Mouse (Mus musculus) ovary, postnatal 14 days (tissue): ENCODE data around the gene Vmn1r220.
A peak's percentile ranks its signal among the peaks of the same experiment; 100 is the strongest.
"Not testable (repeated sequence)": the region's sequence is repeated elsewhere in the genome, so short reads cannot be mapped to it uniquely, and the experiment has no call there.

Experiments
- DNase-seq: peaks from one replicate; pipeline ENCODE4 v3.0.0; 2022; ENCODE audit warnings: low spot score

The Vmn1r220 gene

GRCm38 (mm10) chr13:23187875-23188274, at the start of gene Vmn1r220:
Gene Vmn1r220 (minus strand): TSS chr13:23187975.
- DNase-seq = no peak

GRCm38 (mm10) chr13:23235847-23236246, 48.1 kb upstream of the Vmn1r220 start, which contains the start of gene Vmn1r222:
Gene Vmn1r222 (minus strand): TSS chr13:23235947.
- not testable (repeated sequence) for DNase-seq

GRCm38 (mm10) chr13:23213827-23214226, 26.1 kb upstream of the Vmn1r220 start, which contains the start of gene Vmn1r221:
Gene Vmn1r221 (plus strand): TSS chr13:23214127.
- DNase-seq = not testable (repeated sequence)

- DNase-seq = not testable (repeated sequence)
Measured at GRCm38 (mm10) chr13:23203885-23204284, 16.1 kb upstream of the Vmn1r220 start.

GRCm38 (mm10) chr13:23166471-23166870, 21.3 kb downstream of the Vmn1r220 start:
- DNase-seq = not testable (repeated sequence)

GRCm38 (mm10) chr13:23159012-23159411, 28.8 kb downstream of the Vmn1r220 start, which contains the start of gene Vmn1r219:
Gene Vmn1r219 (plus strand): TSS chr13:23159312.
- DNase-seq = no peak

- peak; percentile 3 for DNase-seq
Measured at GRCm38 (mm10) chr13:23157848-23158247, 29.9 kb downstream of the Vmn1r220 start.

- no peak for DNase-seq
Measured at GRCm38 (mm10) chr13:23138880-23139279, 48.9 kb downstream of the Vmn1r220 start.

- DNase-seq = no peak
Measured at GRCm38 (mm10) chr13:23133501-23133900, 54.3 kb downstream of the Vmn1r220 start.

- no peak for DNase-seq
Measured at GRCm38 (mm10) chr13:23133099-23133498, 54.7 kb downstream of the Vmn1r220 start, which contains the start of gene Vmn1r218. Gene Vmn1r218 (plus strand): TSS chr13:23133155.
